Mouse (Mus musculus): ENCODE results near the gene Olfr653. TPM values are rescaled to one million over a fixed set of nuclear protein-coding genes. Genes with fewer than 3 reads are reported as not detected.

The Olfr653 gene
- not detected in 2 replicates for polyA plus RNA-seq (2015; fragmentation: Nextera tagmentation; extraction: Ambion mirVana)

- Histone ChIP-seq H3K36me3 (replicated peaks) (no peaks in the 10 kb centered on the region), H3K27ac (no peak within 1 kb of the TSS), H3K4me2 (no peak within 1 kb of the TSS), H3K9ac (no peak within 1 kb of the TSS), H3K4me3 (no peak within 1 kb of the TSS), H3K4me1 (no peaks in the 10 kb centered on the region), H3K9me3 (no peaks in the 10 kb centered on the region), H3K27me3 (replicated peaks) (no peaks in the 10 kb centered on the region)
- ATAC-seq (replicated peaks): no peak
- WGBS: 76% methylated on average over 2 of the region's 2 CpGs
Measured at GRCm38 (mm10) chr7:104577014-104577413, at the start of gene Olfr653. Gene Olfr653, plus strand, starts transcription at chr7:104577314.

DNA sequence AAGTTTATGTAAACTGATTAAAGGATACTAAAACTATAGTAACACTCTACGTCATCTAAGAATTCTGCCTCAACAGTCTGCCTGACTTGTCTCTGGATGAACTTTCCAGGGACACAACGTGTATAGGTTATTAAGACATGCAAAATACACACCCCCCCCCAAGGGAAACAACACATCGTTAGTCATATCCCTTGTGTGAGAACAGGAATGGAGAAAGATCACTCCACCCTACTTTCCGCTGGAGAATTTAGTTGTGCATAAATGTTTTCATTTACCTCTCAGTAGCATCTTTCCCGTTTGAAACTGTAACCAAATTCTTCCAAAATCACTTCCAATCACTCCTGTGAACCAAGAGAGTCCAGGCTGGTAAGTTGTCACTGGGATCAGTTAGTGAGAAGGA lies 27.3 kb upstream of the Olfr653 start, which contains the start of gene Olfr651:
Gene Olfr651, plus strand, starts transcription at position 301 of the 400 bp plus-strand sequence.
- no peak within 1 kb of the TSS for H3K9ac ChIP-seq
- no peaks in the 10 kb centered on the region for H3K9me3 ChIP-seq
- no peak for ATAC-seq (replicated peaks)
- WGBS: 84% methylated on average over 5 of the region's 5 CpGs
- H3K27ac ChIP-seq: no peak within 1 kb of the TSS
- no peaks in the 10 kb centered on the region for H3K27me3 ChIP-seq (replicated peaks)
- no peaks in the 10 kb centered on the region for H3K4me1 ChIP-seq
- no peaks in the 10 kb centered on the region for H3K36me3 ChIP-seq (replicated peaks)
- no peak within 1 kb of the TSS for H3K4me3 ChIP-seq
- H3K4me2 ChIP-seq: no peak within 1 kb of the TSS

DNA sequence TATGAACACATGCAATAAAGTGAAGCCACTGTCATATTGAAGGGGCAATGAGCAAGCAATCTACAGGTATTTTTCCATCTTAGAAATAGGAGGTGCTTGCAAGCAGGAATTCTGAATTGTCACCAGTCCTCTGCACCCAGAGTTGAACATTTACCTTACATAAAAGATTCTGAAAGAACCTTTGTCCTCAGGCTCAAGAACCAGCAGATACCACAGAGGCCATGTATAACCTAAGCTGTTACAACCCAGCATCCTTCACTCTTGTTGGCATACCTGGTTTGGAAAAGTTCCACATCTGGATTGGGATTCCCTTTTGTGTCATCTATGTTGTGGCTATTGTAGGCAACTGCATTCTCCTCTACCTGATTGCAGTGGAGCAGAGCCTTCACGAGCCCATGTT lies 24.4 kb upstream of the Olfr653 start:
- no peaks in the 10 kb centered on the region for H3K36me3 ChIP-seq (replicated peaks)
- ATAC-seq (replicated peaks): no peak
- no peaks in the 10 kb centered on the region for H3K9me3 ChIP-seq
- H3K4me2 ChIP-seq: no peak overlapping the region
- no peak overlapping the region for H3K27ac ChIP-seq
- H3K4me3 ChIP-seq: no peak overlapping the region
- 87% methylated on average over 1 of the region's 1 CpGs for WGBS
- H3K4me1 ChIP-seq: no peaks in the 10 kb centered on the region
- no peak overlapping the region for H3K9ac ChIP-seq
- no peaks in the 10 kb centered on the region for H3K27me3 ChIP-seq (replicated peaks)

- Histone ChIP-seq H3K4me2 (no peak within 1 kb of the TSS), H3K4me3 (no peak within 1 kb of the TSS), H3K27ac (no peak within 1 kb of the TSS), H3K4me1 (no peaks in the 10 kb centered on the region), H3K9me3 (no peaks in the 10 kb centered on the region), H3K9ac (no peak within 1 kb of the TSS), H3K36me3 (replicated peaks) (no peaks in the 10 kb centered on the region), H3K27me3 (replicated peaks) (no peaks in the 10 kb centered on the region)
- no peak for ATAC-seq (replicated peaks)
Measured at GRCm38 (mm10) chr7:104560601-104561000, 16.5 kb upstream of the Olfr653 start, which contains the start of gene Olfr652. Gene Olfr652, plus strand, starts transcription at chr7:104560901.

- H3K4me3 ChIP-seq: no peak overlapping the region
- H3K4me2 ChIP-seq: no peak overlapping the region
- no peaks in the 10 kb centered on the region for H3K4me1 ChIP-seq
- no peak overlapping the region for H3K27ac ChIP-seq
- no peaks in the 10 kb centered on the region for H3K36me3 ChIP-seq (replicated peaks)
- no peaks in the 10 kb centered on the region for H3K27me3 ChIP-seq (replicated peaks)
- no peaks in the 10 kb centered on the region for H3K9me3 ChIP-seq
- ATAC-seq (replicated peaks): no peak
- WGBS: 98% methylated on average over 4 of the region's 4 CpGs
- H3K9ac ChIP-seq: no peak overlapping the region
Measured at GRCm38 (mm10) chr7:104580846-104581245, 3.7 kb downstream of the Olfr653 start.

DNA sequence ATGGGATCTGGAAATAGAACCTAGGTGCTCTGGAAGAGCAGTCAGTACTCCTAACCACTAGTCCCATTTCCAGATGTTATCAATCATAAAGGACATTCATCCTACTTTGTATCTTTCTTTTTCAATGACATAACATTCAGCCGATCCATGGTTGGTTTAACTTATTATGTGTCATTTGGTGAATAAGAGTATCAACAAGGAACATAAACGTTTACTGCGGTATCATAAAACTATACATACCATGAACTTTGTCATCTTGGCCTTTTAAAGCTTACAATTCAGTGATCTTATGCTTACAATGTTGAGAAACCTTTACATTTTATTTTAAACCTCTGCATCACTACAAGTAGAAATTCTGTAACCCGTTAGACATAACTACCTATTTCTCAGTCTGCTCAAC lies 4.3 kb downstream of the Olfr653 start:
- no peak overlapping the region for H3K27ac ChIP-seq
- no peak overlapping the region for H3K4me3 ChIP-seq
- H3K4me1 ChIP-seq: no peaks in the 10 kb centered on the region
- 89% methylated on average over 4 of the region's 4 CpGs for WGBS
- no peak overlapping the region for H3K9ac ChIP-seq
- no peaks in the 10 kb centered on the region for H3K36me3 ChIP-seq (replicated peaks)
- no peaks in the 10 kb centered on the region for H3K9me3 ChIP-seq
- H3K27me3 ChIP-seq (replicated peaks): no peaks in the 10 kb centered on the region
- no peak for ATAC-seq (replicated peaks)
- no peak overlapping the region for H3K4me2 ChIP-seq

DNA sequence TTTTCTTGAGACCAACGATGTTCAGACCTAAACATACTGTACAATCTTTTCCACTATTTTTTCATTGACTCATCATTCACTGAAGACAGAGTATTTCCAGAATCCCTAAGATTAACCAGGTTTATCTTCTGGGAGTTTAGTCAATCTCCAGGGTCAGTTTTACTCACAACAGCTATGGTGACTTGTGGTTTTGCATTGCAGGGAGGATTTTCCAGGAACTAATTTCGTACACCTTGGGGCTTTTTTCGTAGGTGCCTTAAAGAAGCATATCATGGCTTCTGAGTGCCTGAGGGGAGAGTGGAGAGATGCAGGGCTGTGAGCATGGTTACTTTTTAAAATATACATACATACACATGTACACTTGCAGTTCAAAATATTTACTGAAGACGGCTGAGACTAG lies 9.6 kb downstream of the Olfr653 start, which contains the start of gene Olfr654:
Gene Olfr654, plus strand, starts transcription at position 301 of the 400 bp plus-strand sequence.
- Histone ChIP-seq H3K4me1 (no peaks in the 10 kb centered on the region), H3K4me2 (no peak within 1 kb of the TSS), H3K27ac (no peak within 1 kb of the TSS), H3K27me3 (replicated peaks) (no peaks in the 10 kb centered on the region), H3K9ac (no peak within 1 kb of the TSS), H3K9me3 (no peaks in the 10 kb centered on the region), H3K4me3 (no peak within 1 kb of the TSS), H3K36me3 (replicated peaks) (no peaks in the 10 kb centered on the region)
- 88% methylated on average over 4 of the region's 4 CpGs for WGBS
- no peak for ATAC-seq (replicated peaks)

DNA sequence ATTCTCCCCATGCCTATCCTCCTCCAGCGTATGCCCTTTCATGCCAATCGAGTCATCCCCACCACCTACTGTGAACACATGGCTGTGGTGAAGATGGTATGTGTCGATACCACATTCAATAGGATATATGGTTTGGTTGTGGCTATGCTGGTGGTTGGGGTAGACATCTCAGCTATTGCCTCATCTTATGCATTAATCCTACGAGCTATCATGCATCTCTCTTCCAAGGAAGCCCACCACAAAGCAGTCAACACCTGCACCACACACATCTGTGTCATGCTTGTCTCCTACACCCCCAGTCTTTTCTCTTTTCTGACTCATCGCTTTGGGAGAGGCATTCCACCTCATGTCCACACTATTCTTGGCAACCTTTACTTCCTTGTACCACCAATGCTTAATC lies 11.2 kb downstream of the Olfr653 start:
- H3K4me1 ChIP-seq: no peaks in the 10 kb centered on the region
- no peak overlapping the region for H3K4me3 ChIP-seq
- no peak overlapping the region for H3K4me2 ChIP-seq
- H3K27ac ChIP-seq: no peak overlapping the region
- no peaks in the 10 kb centered on the region for H3K27me3 ChIP-seq (replicated peaks)
- H3K9me3 ChIP-seq: no peaks in the 10 kb centered on the region
- 82% methylated on average over 5 of the region's 5 CpGs for WGBS
- no peak overlapping the region for H3K9ac ChIP-seq
- no peak for ATAC-seq (replicated peaks)
- H3K36me3 ChIP-seq (replicated peaks): no peaks in the 10 kb centered on the region

DNA sequence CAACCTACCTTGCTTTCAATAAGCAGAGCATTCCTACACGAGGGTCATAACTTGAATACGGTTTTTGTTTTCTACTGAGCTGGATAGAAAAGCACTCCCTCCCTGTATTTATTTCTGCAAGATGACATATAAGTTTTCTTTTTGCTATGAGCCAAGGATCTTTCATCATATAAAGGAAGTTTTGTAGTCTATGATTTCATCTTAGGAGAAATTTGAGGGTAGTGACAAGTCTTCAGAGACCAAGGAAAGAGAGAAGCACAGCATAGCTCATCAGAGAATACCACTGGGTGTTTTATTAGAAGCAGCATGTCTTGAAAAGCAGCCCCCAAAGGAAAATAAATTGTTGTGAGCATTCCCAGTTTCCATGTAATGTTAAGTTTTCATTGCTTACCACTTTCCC lies 24.6 kb downstream of the Olfr653 start, which contains the start of gene Olfr655:
Gene Olfr655, minus strand, starts transcription at position 101 of the 400 bp plus-strand sequence.
- Histone ChIP-seq H3K4me3 (no peak within 1 kb of the TSS), H3K4me1 (no peaks in the 10 kb centered on the region), H3K27ac (no peak within 1 kb of the TSS), H3K4me2 (no peak within 1 kb of the TSS), H3K9ac (no peak within 1 kb of the TSS), H3K9me3 (no peaks in the 10 kb centered on the region), H3K27me3 (replicated peaks) (no peaks in the 10 kb centered on the region), H3K36me3 (replicated peaks) (no peaks in the 10 kb centered on the region)
- no peak for ATAC-seq (replicated peaks)
- WGBS: 87% methylated on average over 2 of the region's 2 CpGs

DNA sequence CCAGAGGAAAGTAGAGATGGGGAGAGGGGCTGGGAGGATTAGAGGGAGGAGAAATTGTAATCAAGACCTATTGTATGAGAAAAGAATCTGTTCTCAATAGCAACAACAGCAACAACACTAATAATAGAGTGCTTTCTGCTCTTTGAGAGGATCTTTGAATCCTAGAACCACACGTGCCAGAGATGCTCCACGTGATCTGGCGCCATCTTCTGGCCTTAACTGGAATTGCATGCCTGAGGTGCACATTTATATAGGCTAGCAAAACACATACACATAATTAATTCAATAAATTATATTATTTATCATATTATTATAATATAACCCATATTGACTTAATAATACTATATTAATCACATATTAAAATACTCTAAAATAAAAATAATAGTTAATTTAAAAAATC lies 26.1 kb downstream of the Olfr653 start:
- no peak overlapping the region for H3K9ac ChIP-seq
- H3K27me3 ChIP-seq (replicated peaks): no peaks in the 10 kb centered on the region
- WGBS: 7% methylated on average over 3 of the region's 3 CpGs
- no peak overlapping the region for H3K27ac ChIP-seq
- H3K4me1 ChIP-seq: no peaks in the 10 kb centered on the region
- H3K9me3 ChIP-seq: no peaks in the 10 kb centered on the region
- no peak overlapping the region for H3K4me3 ChIP-seq
- H3K36me3 ChIP-seq (replicated peaks): no peaks in the 10 kb centered on the region
- no peak for ATAC-seq (replicated peaks)
- no peak overlapping the region for H3K4me2 ChIP-seq

DNA sequence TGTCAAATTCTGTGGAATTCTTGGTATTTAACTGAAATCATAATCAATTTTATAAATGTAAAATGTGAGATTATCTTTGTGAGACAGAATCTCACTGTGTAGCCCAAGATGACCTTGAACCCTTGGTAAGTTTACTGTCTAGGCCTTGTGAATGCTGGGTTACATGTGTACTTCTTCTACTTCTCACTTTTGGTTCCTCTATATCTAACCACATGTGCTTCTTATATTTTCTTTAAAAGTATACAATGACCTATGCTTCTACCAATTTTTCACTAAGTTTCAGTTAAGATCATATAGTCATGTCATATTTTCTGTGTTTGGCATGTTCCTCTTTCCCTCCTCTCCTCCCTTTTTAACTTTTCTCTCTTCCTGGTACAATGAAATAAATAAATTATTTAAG lies 27.6 kb downstream of the Olfr653 start:
- Histone ChIP-seq H3K27me3 (replicated peaks) (no peaks in the 10 kb centered on the region), H3K9ac (no peak overlapping the region), H3K36me3 (replicated peaks) (no peaks in the 10 kb centered on the region), H3K9me3 (no peaks in the 10 kb centered on the region), H3K4me3 (no peak overlapping the region), H3K4me2 (no peak overlapping the region), H3K27ac (no peak overlapping the region), H3K4me1 (no peaks in the 10 kb centered on the region)
- no peak for ATAC-seq (replicated peaks)

- no peak within 1 kb of the TSS for H3K27ac ChIP-seq
- no peaks in the 10 kb centered on the region for H3K9me3 ChIP-seq
- no peaks in the 10 kb centered on the region for H3K27me3 ChIP-seq (replicated peaks)
- H3K9ac ChIP-seq: no peak within 1 kb of the TSS
- no peak within 1 kb of the TSS for H3K4me3 ChIP-seq
- no peak within 1 kb of the TSS for H3K4me2 ChIP-seq
- 68% methylated on average over 4 of the region's 4 CpGs for WGBS
- H3K36me3 ChIP-seq (replicated peaks): no peaks in the 10 kb centered on the region
- no peak for ATAC-seq (replicated peaks)
- H3K4me1 ChIP-seq: no peaks in the 10 kb centered on the region
Measured at GRCm38 (mm10) chr7:104613655-104614054, 36.5 kb downstream of the Olfr653 start, which contains the start of gene Olfr656. Gene Olfr656, plus strand, starts transcription at chr7:104613955.

DNA sequence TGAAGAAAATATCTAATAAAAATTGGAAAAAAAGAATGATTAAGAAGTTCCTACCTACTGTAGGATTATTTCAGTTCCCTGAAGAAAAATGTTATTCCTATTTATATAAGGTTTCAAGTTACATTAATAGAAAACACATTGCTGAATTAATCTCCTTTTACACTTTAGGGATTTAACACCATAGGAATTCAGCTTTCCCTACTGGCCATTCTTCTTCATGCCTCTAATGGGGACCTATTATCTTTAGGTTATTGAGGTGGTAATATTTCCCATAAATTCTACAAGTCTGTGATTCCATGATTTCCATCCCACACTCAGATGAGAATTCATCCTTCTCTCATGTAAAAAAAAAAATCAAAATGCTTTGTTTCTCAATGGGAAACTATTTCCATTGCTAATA lies 47.4 kb downstream of the Olfr653 start, which contains the start of gene Olfr657:
Gene Olfr657, plus strand, starts transcription at position 301 of the 400 bp plus-strand sequence.
- H3K36me3 ChIP-seq (replicated peaks): no peaks in the 10 kb centered on the region
- no peak for ATAC-seq (replicated peaks)

More for the DNA sequence above, 47.4 kb downstream of the Olfr653 start, which contains the start of gene Olfr657:
- no peak within 1 kb of the TSS for H3K4me2 ChIP-seq
- H3K27ac ChIP-seq: no peak within 1 kb of the TSS
- no peak within 1 kb of the TSS for H3K4me3 ChIP-seq
- no peak within 1 kb of the TSS for H3K9ac ChIP-seq
- H3K4me1 ChIP-seq: no peaks in the 10 kb centered on the region
- H3K27me3 ChIP-seq (replicated peaks): no peaks in the 10 kb centered on the region
- H3K9me3 ChIP-seq: no peaks in the 10 kb centered on the region
